Mouse (Mus musculus) liver, adult 2 months (tissue): ENCODE data around the gene Defa22. TPM values are rescaled to one million over a fixed set of nuclear protein-coding genes. Genes with fewer than 3 reads are reported as not detected.
"Not testable (repeated sequence)": the region's sequence is repeated elsewhere in the genome, so short reads cannot be mapped to it uniquely, and the experiment has no call there.

Experiments
- DNase-seq: peaks from one replicate; pipeline ENCODE4 v3.0.0-alpha.2; 2011; ENCODE audit warnings: low read depth, low spot score; ENCODE audit errors: extremely low read depth
- H3K27ac ChIP-seq: fragments of 200-500 bp; replicated peaks from 2 replicates; pipeline ENCODE4 v1.5.1; 2012; ENCODE audit warnings: low read depth, mild to moderate bottlenecking, control low read depth, inconsistent platforms, low read length; ENCODE audit not compliant: insufficient read depth
- H3K27me3 ChIP-seq: fragments of 200-500 bp; 2 replicates; pipeline ENCODE4 v1.6.1; 2012; ENCODE audit warnings: mild to moderate bottlenecking, moderate library complexity, low read length, inconsistent platforms; ENCODE audit not compliant: control insufficient read depth, insufficient read depth
- H3K36me3 ChIP-seq: fragments of 200-500 bp; 2 replicates; pipeline ENCODE4 v1.6.1; 2012; ENCODE audit warnings: low read length, inconsistent platforms; ENCODE audit not compliant: control insufficient read depth, insufficient read depth
- H3K4me1 ChIP-seq: fragments of 200-500 bp; 2 replicates; pipeline ENCODE4 v1.6.1; 2011; ENCODE audit warnings: low read length; ENCODE audit not compliant: control insufficient read depth, insufficient read depth
- H3K4me3 ChIP-seq: fragments of 200-500 bp; 2 replicates; pipeline ENCODE4 v1.5.1; 2011; ENCODE audit warnings: low read depth, mild to moderate bottlenecking, control low read depth, low read length, moderate library complexity; ENCODE audit not compliant: insufficient read depth
- H3K79me2 ChIP-seq: fragments of 200-500 bp; 2 replicates; pipeline ENCODE4 v1.6.1; 2012; ENCODE audit warnings: inconsistent platforms, mild to moderate bottlenecking, low read length, moderate library complexity; ENCODE audit not compliant: control insufficient read depth, insufficient read depth
- H3K9ac ChIP-seq: fragments of 200-500 bp; 2 replicates; pipeline ENCODE4 v1.6.1; 2012; ENCODE audit warnings: low read depth, mild to moderate bottlenecking, control low read depth, inconsistent platforms, low read length
- WGBS: fragments of 180-500 bp; shearing (Covaris S2); methylation state at CpG from one replicate; pipeline ENCODE4 v1.1.7; 2018; 5-methylcytosine and 5-hydroxymethylcytosine counted together
- polyA plus RNA-seq: library from polyadenylated mRNA; depleted of rRNA; stranded (reverse); fragments of >200 nt; gene quantifications from 2 replicates; pipeline ENCODE4 v1.2.3, GENCODE M21; 2012; rRNA removed
- total RNA-seq: library from RNA; depleted of rRNA; stranded (reverse); fragments of >200 nt; gene quantifications from 2 replicates; pipeline ENCODE4 v1.2.3, GENCODE M21; 2014; rRNA removed

The Defa22 gene
- total RNA-seq (not detected in 2 replicates), polyA plus RNA-seq (not detected in 2 replicates)

- H3K27ac ChIP-seq, H3K36me3 ChIP-seq, H3K4me1 ChIP-seq, H3K79me2 ChIP-seq, H3K4me3 ChIP-seq, DNase-seq, H3K9ac ChIP-seq, H3K27me3 ChIP-seq: not testable (repeated sequence)
- WGBS = no CpG with 5 or more reads among the region's 1 CpGs
Measured at GRCm38 (mm10) chr8:21161977-21162376, at the start of gene Defa22. Gene Defa22, plus strand, starts transcription at chr8:21162277.

- H3K36me3 ChIP-seq, H3K9ac ChIP-seq, H3K4me3 ChIP-seq, H3K27ac ChIP-seq, H3K27me3 ChIP-seq, DNase-seq, H3K79me2 ChIP-seq, H3K4me1 ChIP-seq: not testable (repeated sequence)
- WGBS = 48% methylated on average over 3 of the region's 3 CpGs
Measured at GRCm38 (mm10) chr8:21134342-21134741, 27.7 kb upstream of the Defa22 start, which contains the start of gene Defa30. Gene Defa30, plus strand, starts transcription at chr8:21134642.

GRCm38 (mm10) chr8:21191314-21191713 is 29.2 kb downstream of the Defa22 start, which contains the start of gene Defa31:
Gene Defa31, plus strand, starts transcription at chr8:21191614.
- H3K36me3 ChIP-seq, H3K79me2 ChIP-seq, H3K4me3 ChIP-seq, H3K9ac ChIP-seq, H3K27me3 ChIP-seq, DNase-seq, H3K27ac ChIP-seq, H3K4me1 ChIP-seq: not testable (repeated sequence)
- no CpG with 5 or more reads among the region's 1 CpGs for WGBS

GRCm38 (mm10) chr8:21201261-21201660 is 39.2 kb downstream of the Defa22 start, which contains the start of gene Gm15293:
Gene Gm15293, plus strand, starts transcription at chr8:21201561.
- not testable (repeated sequence) for DNase-seq, H3K4me3 ChIP-seq, H3K9ac ChIP-seq, H3K27me3 ChIP-seq, H3K4me1 ChIP-seq, H3K79me2 ChIP-seq, H3K27ac ChIP-seq, H3K36me3 ChIP-seq
- no CpG with 5 or more reads among the region's 1 CpGs for WGBS

Other genes starting within 250 kb of the Defa22 start
- not detected in 2 replicates for gene Gm6040, start 240.2 kb upstream of the Defa22 start, total RNA-seq
- gene Gm6040, start 240.2 kb upstream of the Defa22 start, polyA plus RNA-seq = not detected in 2 replicates
- gene AY761185, start 217.6 kb upstream of the Defa22 start, total RNA-seq = not detected in 2 replicates
- not detected in 2 replicates for gene AY761185, start 217.6 kb upstream of the Defa22 start, polyA plus RNA-seq
- not detected in 2 replicates for gene Defa21, start 136.7 kb upstream of the Defa22 start, total RNA-seq
- gene Defa21, start 136.7 kb upstream of the Defa22 start, polyA plus RNA-seq = not detected in 2 replicates
- gene Defa23, start 107.2 kb upstream of the Defa22 start, total RNA-seq = not detected in 2 replicates
- gene Defa23, start 107.2 kb upstream of the Defa22 start, polyA plus RNA-seq = not detected in 2 replicates
- not detected in 2 replicates for gene Defa35, start 97.2 kb upstream of the Defa22 start, total RNA-seq
- not detected in 2 replicates for gene Defa35, start 97.2 kb upstream of the Defa22 start, polyA plus RNA-seq
- not detected in 2 replicates for gene Defa25, start 77.8 kb upstream of the Defa22 start, total RNA-seq
- gene Defa25, start 77.8 kb upstream of the Defa22 start, polyA plus RNA-seq = not detected in 2 replicates
- gene Gm14851, start 66.2 kb upstream of the Defa22 start, total RNA-seq = not detected in 2 replicates
- gene Gm14851, start 66.2 kb upstream of the Defa22 start, polyA plus RNA-seq = not detected in 2 replicates
- not detected in 2 replicates for gene Defa30, start 27.6 kb upstream of the Defa22 start, total RNA-seq
- not detected in 2 replicates for gene Defa30, start 27.6 kb upstream of the Defa22 start, polyA plus RNA-seq
- gene Defa31, start 29.3 kb downstream of the Defa22 start, total RNA-seq = not detected in 2 replicates
- not detected in 2 replicates for gene Defa31, start 29.3 kb downstream of the Defa22 start, polyA plus RNA-seq
- gene Gm15293, start 39.3 kb downstream of the Defa22 start, total RNA-seq = not detected in 2 replicates
- not detected in 2 replicates for gene Gm15293, start 39.3 kb downstream of the Defa22 start, polyA plus RNA-seq
- not detected in 2 replicates for gene Gm15292, start 87.5 kb downstream of the Defa22 start, total RNA-seq
- gene Gm15292, start 87.5 kb downstream of the Defa22 start, polyA plus RNA-seq = not detected in 2 replicates
- not detected in 2 replicates for gene Defa27, start 153.3 kb downstream of the Defa22 start, total RNA-seq
- not detected in 2 replicates for gene Defa27, start 153.3 kb downstream of the Defa22 start, polyA plus RNA-seq
- not detected in 2 replicates for gene Defa29, start 164.7 kb downstream of the Defa22 start, total RNA-seq
- gene Defa29, start 164.7 kb downstream of the Defa22 start, polyA plus RNA-seq = not detected in 2 replicates
- not detected in 2 replicates for gene Defa2, start 216.2 kb downstream of the Defa22 start, total RNA-seq
- gene Defa2, start 216.2 kb downstream of the Defa22 start, polyA plus RNA-seq = not detected in 2 replicates
- not detected in 2 replicates for gene Defa33, start 229.5 kb downstream of the Defa22 start, total RNA-seq
- not detected in 2 replicates for gene Defa33, start 229.5 kb downstream of the Defa22 start, polyA plus RNA-seq